27 mouse cellular contexts compared by ENCODE assay signal in the genomic region with DNA sequence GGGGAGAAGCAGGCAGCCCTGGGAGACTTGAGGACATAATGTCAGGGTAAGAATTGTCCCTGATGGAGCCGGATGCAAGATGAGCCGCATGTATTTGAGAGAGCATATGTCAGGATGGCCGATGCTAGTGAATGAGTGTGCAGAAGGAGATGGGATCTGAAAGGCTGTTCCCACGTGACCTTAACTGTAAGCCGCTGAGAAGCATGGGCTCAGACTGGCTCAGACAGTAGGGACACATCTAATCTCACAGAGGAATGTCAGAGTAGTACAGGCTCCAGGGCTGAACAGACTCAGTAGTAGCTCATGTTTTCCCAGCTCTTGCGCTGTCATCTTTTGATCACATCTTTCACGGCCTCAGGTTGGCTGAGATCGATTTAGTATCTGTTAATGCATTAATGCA.
DNase-seq lines count a peak whose midpoint lies in the region; ATAC-seq and TF ChIP-seq lines count a peak whose summit lies in the region.
"Had no signal": no experiment of that assay in that cellular context is flagged by ENCODE, and none has a peak within 500 bp of the region (broad histone marks: within the 10 kb centered on the region; RNA-seq: fewer than 3 reads in every experiment).

No protein-coding gene starts in this region.

- H3K27me3 ChIP-seq in forebrain, embryonic 16.5 days (replicated peaks; ENCODE audit: control insufficient read depth, insufficient read depth, low read length) = no peaks in the 10 kb centered on the region
- no peaks in the 10 kb centered on the region for H3K27me3 ChIP-seq in forebrain, embryonic 10.5 days (ENCODE audit: poor library complexity, severe bottlenecking)
- H3K27me3 ChIP-seq: CH12.LX; embryonic facial prominence, embryonic 13.5 days; heart, embryonic 13.5 days; hindbrain, embryonic 15.5 days; kidney, embryonic 15.5 days; liver, embryonic 12.5 days; neural tube, embryonic 13.5 days had no signal

- 0 out of 2 replicates have a peak, but pooled peaks cover 4% of the 10 kb centered on the region for H3K4me1 ChIP-seq in forebrain, embryonic 16.5 days (replicated peaks; ENCODE audit: control insufficient read depth, insufficient read depth, low read length)
- peaks cover 9% of the 10 kb centered on the region for H3K4me1 ChIP-seq in forebrain, embryonic 10.5 days
- H3K4me1 ChIP-seq: heart, embryonic 13.5 days; hindbrain, embryonic 15.5 days; kidney, embryonic 15.5 days; liver, embryonic 12.5 days had no signal

- TF ChIP-seq CTCF in brain, embryonic 14.5 days (IDR thresholded peaks at IDR 0.05; ENCODE audit: borderline replicate concordance, extremely low read depth, insufficient read depth, insufficient read length) = no peak

- H3K27ac ChIP-seq in forebrain, embryonic 16.5 days (ENCODE audit: low read length) = no peak overlapping the region
- no peak overlapping the region for H3K27ac ChIP-seq in forebrain, embryonic 10.5 days
- H3K27ac ChIP-seq: embryonic facial prominence, embryonic 13.5 days; gastrocnemius, adult 2 months; heart, embryonic 13.5 days; hindbrain, embryonic 10.5 days; hindbrain, embryonic 15.5 days; kidney, embryonic 15.5 days; liver, embryonic 12.5 days; neural tube, embryonic 13.5 days had no signal

- no peaks in the 10 kb centered on the region for H3K36me3 ChIP-seq in forebrain, embryonic 16.5 days (ENCODE audit: control insufficient read depth, insufficient read depth)
- H3K36me3 ChIP-seq in forebrain, embryonic 10.5 days (replicated peaks) = no peaks in the 10 kb centered on the region
- H3K36me3 ChIP-seq: embryonic facial prominence, embryonic 13.5 days; heart, embryonic 13.5 days; hindbrain, embryonic 10.5 days; hindbrain, embryonic 15.5 days; kidney, embryonic 15.5 days; liver, embryonic 12.5 days; neural tube, embryonic 13.5 days had no signal

- no peak for TF ChIP-seq POLR2A in brain, embryonic 14.5 days (IDR thresholded peaks at IDR 0.05; ENCODE audit: borderline replicate concordance, extremely low read depth, insufficient read depth, insufficient read length, poor library complexity, severe bottlenecking)

- H3K9ac ChIP-seq in forebrain, embryonic 16.5 days (replicated peaks; ENCODE audit: low read depth, low read length) = no peak overlapping the region
- H3K9ac ChIP-seq: embryonic facial prominence, embryonic 13.5 days; heart, embryonic 13.5 days; hindbrain, embryonic 15.5 days; kidney, embryonic 15.5 days; liver, embryonic 12.5 days; liver, postnatal 0 days; neural tube, embryonic 13.5 days had no signal

- ATAC-seq in cerebellum, adult (ENCODE audit: insufficient number of reproducible peaks, low FRiP score, low TSS enrichment) = peak; percentile 31; the same call in 1 of the 2 replicates
- ATAC-seq in forebrain, embryonic 16.5 days = peak; percentile 43
- ATAC-seq: inflammation-experienced regulatory T-cells, adult 6 months; liver, embryonic 12.5 days; liver, postnatal 0 days had no signal

- no peak overlapping the region for H3K4me3 ChIP-seq in forebrain, embryonic 16.5 days (replicated peaks; ENCODE audit: low read length)
- no peak overlapping the region for H3K4me3 ChIP-seq in forebrain, embryonic 10.5 days
- H3K4me3 ChIP-seq: embryonic facial prominence, embryonic 13.5 days; gastrocnemius, adult 2 months; heart, embryonic 13.5 days; hindbrain, embryonic 10.5 days; hindbrain, embryonic 15.5 days; kidney, embryonic 15.5 days; liver, embryonic 12.5 days; neural tube, embryonic 13.5 days had no signal

- DNase-seq in cerebellum, adult 8-10 months = no peak
- no peak for DNase-seq in forebrain, embryonic 10.5 days (ENCODE audit: extremely low spot score, low spot score)
- DNase-seq in brain, embryonic 14.5 days (ENCODE audit: low read depth) = peak; percentile 12
- DNase-seq in retina, postnatal 1 day = peak; percentile 50
- no peak for DNase-seq in kidney, postnatal 14 days
- DNase-seq: adrenal gland, postnatal 10 days; gastrocnemius, adult 2 months; heart, postnatal 10 days; kidney, adult 18-20 months; kidney, postnatal 36 days; left cerebral cortex, postnatal 4 days; liver, postnatal 0 days; lung, postnatal 36 days; spleen, adult 18-20 months; thymus, postnatal 14 days had no signal

- no peak overlapping the region for H3K4me2 ChIP-seq in forebrain, embryonic 16.5 days (ENCODE audit: low read length)
- H3K4me2 ChIP-seq: embryonic facial prominence, embryonic 13.5 days; heart, embryonic 13.5 days; hindbrain, embryonic 15.5 days; kidney, embryonic 15.5 days; liver, embryonic 12.5 days; midbrain, embryonic 11.5 days; neural tube, embryonic 13.5 days had no signal

- WGBS in forebrain, embryonic 16.5 days = 84% methylated on average over 8 of the region's 8 CpGs
- 93% methylated on average over 8 of the region's 8 CpGs for WGBS in forebrain, embryonic 10.5 days

- H3K9me3 ChIP-seq in forebrain, embryonic 16.5 days (ENCODE audit: control insufficient read depth, low read length) = no peaks in the 10 kb centered on the region
- no peaks in the 10 kb centered on the region for H3K9me3 ChIP-seq in forebrain, embryonic 10.5 days
- H3K9me3 ChIP-seq: embryonic facial prominence, embryonic 13.5 days; heart, embryonic 13.5 days; hindbrain, embryonic 10.5 days; hindbrain, embryonic 15.5 days; kidney, embryonic 15.5 days; liver, embryonic 12.5 days; neural tube, embryonic 13.5 days had no signal

Comparison
In these comparisons a context has a peak if more than half of its experiments do, and no peak if none do; other contexts are left out.
1. DNase-seq: peak in brain, embryonic 14.5 days (single experiment) and retina, postnatal 1 day (single experiment); none in cerebellum, adult 8-10 months (single experiment), forebrain, embryonic 10.5 days (single experiment) and kidney, postnatal 14 days (single experiment).